Mouse (Mus musculus) erythroblast, adult 5-6 weeks (primary cell): ENCODE data around the gene Olfr166. TPM values are rescaled to one million over a fixed set of nuclear protein-coding genes. Genes with fewer than 3 reads are reported as not detected.
"Not testable (repeated sequence)": the region's sequence is repeated elsewhere in the genome, so short reads cannot be mapped to it uniquely, and the experiment has no call there.

Experiments used
- ATAC-seq: replicated peaks from 2 replicates; pipeline ENCODE4 v1.8.0; 2016; ENCODE audit warnings: moderate number of reproducible peaks, mild to moderate bottlenecking, moderate TSS enrichment, inconsistent platforms; ENCODE audit not compliant: poor library complexity, low FRiP score, severe bottlenecking
- total RNA-seq, 2 experiments: library from RNA; stranded (forward) in 1 of 2; stranded (reverse) in 1 of 2; fragments of 150-400 nt in 1 of 2; fragments of 200-764, 138-1000 nt in 1 of 2; gene quantifications; 2 replicates each; pipeline versions ENCODE4 v1.2.3 to v1.2.4; 2015 to 2017; ENCODE audit warnings: low replicate concordance in 2 of 2

Gene Olfr166
- not detected in 2 replicates for total RNA-seq (2015; ENCODE audit: low replicate concordance)
- not detected in 2 replicates for total RNA-seq (2017; ENCODE audit: low replicate concordance)

GRCm38 (mm10) chr16:19483394-19483793, at the start of gene Olfr166:
Olfr166 (plus strand) TSS chr16:19483694.
- no peak for ATAC-seq

GRCm38 (mm10) chr16:19458741-19459140, 24.8 kb upstream of the Olfr166 start:
- not testable (repeated sequence) for ATAC-seq

GRCm38 (mm10) chr16:19464365-19464764, 19.1 kb upstream of the Olfr166 start:
- ATAC-seq, result no peak

- ATAC-seq, result no peak
Measured at GRCm38 (mm10) chr16:19522166-19522565, 38.7 kb downstream of the Olfr166 start, which contains the start of gene Olfr167. Olfr167 (minus strand) TSS chr16:19522266.

GRCm38 (mm10) chr16:19535455-19535854, 52.0 kb downstream of the Olfr166 start, which contains the start of gene Olfr168:
Olfr168 (minus strand) TSS chr16:19535555.
- no peak for ATAC-seq

Other genes with a start within 250 kb of the Olfr166 start
- not detected in 2 replicates for gene Olfr164, start 169.6 kb upstream of the Olfr166 start, total RNA-seq (2015; ENCODE audit: low replicate concordance)
- gene Olfr164, start 169.6 kb upstream of the Olfr166 start, total RNA-seq (2017; ENCODE audit: low replicate concordance), result not detected in 2 replicates
- not detected in 2 replicates for gene Olfr165, start 60.6 kb upstream of the Olfr166 start, total RNA-seq (2015; ENCODE audit: low replicate concordance)
- not detected in 2 replicates for gene Olfr165, start 60.6 kb upstream of the Olfr166 start, total RNA-seq (2017; ENCODE audit: low replicate concordance)
- gene Olfr167, start 38.6 kb downstream of the Olfr166 start, total RNA-seq (2015; ENCODE audit: low replicate concordance), result not detected in 2 replicates
- gene Olfr167, start 38.6 kb downstream of the Olfr166 start, total RNA-seq (2017; ENCODE audit: low replicate concordance), result not detected in 2 replicates
- gene Olfr168, start 51.9 kb downstream of the Olfr166 start, total RNA-seq (2015; ENCODE audit: low replicate concordance), result not detected in 2 replicates
- gene Olfr168, start 51.9 kb downstream of the Olfr166 start, total RNA-seq (2017; ENCODE audit: low replicate concordance), result not detected in 2 replicates
- gene Olfr169, start 88.1 kb downstream of the Olfr166 start, total RNA-seq (2015; ENCODE audit: low replicate concordance), result not detected in 2 replicates
- not detected in 2 replicates for gene Olfr169, start 88.1 kb downstream of the Olfr166 start, total RNA-seq (2017; ENCODE audit: low replicate concordance)
- gene Olfr170, start 128.2 kb downstream of the Olfr166 start, total RNA-seq (2015; ENCODE audit: low replicate concordance), result not detected in 2 replicates
- gene Olfr170, start 128.2 kb downstream of the Olfr166 start, total RNA-seq (2017; ENCODE audit: low replicate concordance), result not detected in 2 replicates
- not detected in 2 replicates for gene Olfr171, start 146.2 kb downstream of the Olfr166 start, total RNA-seq (2015; ENCODE audit: low replicate concordance)
- not detected in 2 replicates for gene Olfr171, start 146.2 kb downstream of the Olfr166 start, total RNA-seq (2017; ENCODE audit: low replicate concordance)
- gene Lamp3, start 222.7 kb downstream of the Olfr166 start, total RNA-seq (2015; ENCODE audit: low replicate concordance), result not detected in 2 replicates
- not detected in 2 replicates for gene Lamp3, start 222.7 kb downstream of the Olfr166 start, total RNA-seq (2017; ENCODE audit: low replicate concordance)